Mouse (Mus musculus): Measurements from ENCODE around the gene Crebbp. TPM values are rescaled to one million over a fixed set of nuclear protein-coding genes. Genes with fewer than 3 reads are reported as not detected.
"Not testable (repeated sequence)": the region's sequence is repeated elsewhere in the genome, so short reads cannot be mapped to it uniquely, and the experiment has no call there.

The Crebbp gene
- polyA plus RNA-seq, 1 experiment from 2014 or later = 8.9 TPM

GRCm38 (mm10) chr16:4085851-4086387 lies 127.9 kb downstream of the Crebbp start:
- Histone ChIP-seq H3K4me1 (ENCODE audit: insufficient read depth) (0 out of 2 replicates have a peak, but pooled peaks cover 4% of the 10 kb centered on the region), H3K27me3 (ENCODE audit: insufficient read depth, low read length) (no peaks in the 10 kb centered on the region), H3K27ac (ENCODE audit: low read depth) (no peak overlapping the region), H3K9ac (replicated peaks) (no peak overlapping the region), H3K9me3 (ENCODE audit: low read length) (no peaks in the 10 kb centered on the region), H3K4me2 (ENCODE audit: low read depth, low read length) (no peak overlapping the region), H3K4me3 (ENCODE audit: low read depth, low read length) (no peak overlapping the region), H3K36me3 (replicated peaks; ENCODE audit: insufficient read depth, low read length) (peaks cover 68% of the 10 kb centered on the region)
- TF ChIP-seq EP300 (IDR thresholded peaks at IDR 0.05; ENCODE audit: low read depth) = no peak
- TF ChIP-seq CTCF (IDR thresholded peaks at IDR 0.05; ENCODE audit: low read depth) = no peak
- ATAC-seq (no peak), DNase-seq (no peak)
- WGBS (ENCODE audit: insufficient replicate concordance) = 89% methylated on average over 9 of the region's 9 CpGs

GRCm38 (mm10) chr16:4085051-4085450 lies 128.7 kb downstream of the Crebbp start:
- ATAC-seq (no peak), DNase-seq (no peak)
- Histone ChIP-seq H3K4me1 (ENCODE audit: insufficient read depth) (0 out of 2 replicates have a peak, but pooled peaks cover 4% of the 10 kb centered on the region), H3K36me3 (replicated peaks; ENCODE audit: insufficient read depth, low read length) (peaks cover 60% of the 10 kb centered on the region), H3K27ac (ENCODE audit: low read depth) (no peak overlapping the region), H3K4me2 (ENCODE audit: low read depth, low read length) (no peak overlapping the region), H3K27me3 (ENCODE audit: insufficient read depth, low read length) (no peaks in the 10 kb centered on the region), H3K4me3 (ENCODE audit: low read depth, low read length) (no peak overlapping the region), H3K9ac (replicated peaks) (no peak overlapping the region), H3K9me3 (ENCODE audit: low read length) (no peaks in the 10 kb centered on the region)
- WGBS (ENCODE audit: insufficient replicate concordance) = 94% methylated on average over 7 of the region's 7 CpGs
- TF ChIP-seq CTCF (IDR thresholded peaks at IDR 0.05; ENCODE audit: low read depth) (no peak), EP300 (IDR thresholded peaks at IDR 0.05; ENCODE audit: low read depth) (no peak)

DNA sequence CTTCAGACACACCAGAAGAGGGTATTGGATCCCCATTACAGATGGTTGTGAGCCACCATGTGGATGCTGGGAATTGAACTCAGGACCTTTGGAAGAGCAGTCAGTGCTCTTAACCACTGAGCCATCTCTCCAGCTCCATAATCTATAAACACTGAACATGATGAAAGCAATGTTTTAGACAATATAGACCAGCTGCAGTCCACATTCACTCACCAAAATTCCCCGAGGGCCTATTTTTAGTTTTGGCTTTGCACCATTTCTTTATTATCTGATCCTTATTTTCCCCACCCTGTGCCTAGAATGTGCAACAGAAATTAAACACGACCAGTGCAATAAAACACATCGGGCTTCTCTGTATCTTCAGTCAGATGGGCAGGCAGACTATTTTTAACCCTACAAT lies 133.4 kb downstream of the Crebbp start:
- not testable (repeated sequence) for H3K27ac ChIP-seq (ENCODE audit: low read depth); DNase-seq; H3K9ac ChIP-seq (replicated peaks); H3K4me3 ChIP-seq (ENCODE audit: low read depth, low read length); ATAC-seq; H3K9me3 ChIP-seq (ENCODE audit: low read length); H3K4me2 ChIP-seq (ENCODE audit: low read depth, low read length); H3K27me3 ChIP-seq (ENCODE audit: insufficient read depth, low read length)
- peaks cover 19% of the 10 kb centered on the region for H3K36me3 ChIP-seq (replicated peaks; ENCODE audit: insufficient read depth, low read length)
- H3K4me1 ChIP-seq (ENCODE audit: insufficient read depth) = peaks cover 12% of the 10 kb centered on the region
- 62% methylated on average over 3 of the region's 3 CpGs for WGBS (ENCODE audit: insufficient replicate concordance)

GRCm38 (mm10) chr16:4079656-4080055 lies 134.1 kb downstream of the Crebbp start:
- H3K36me3 ChIP-seq (replicated peaks; ENCODE audit: insufficient read depth, low read length) = peaks cover 12% of the 10 kb centered on the region
- H3K9ac ChIP-seq (replicated peaks) = no peak overlapping the region
- TF ChIP-seq EP300 (IDR thresholded peaks at IDR 0.05; ENCODE audit: low read depth) = no peak
- no peak for TF ChIP-seq CTCF (IDR thresholded peaks at IDR 0.05; ENCODE audit: low read depth)
- H3K4me2 ChIP-seq (ENCODE audit: low read depth, low read length) = no peak overlapping the region
- H3K27ac ChIP-seq (ENCODE audit: low read depth) = no peak overlapping the region
- H3K4me1 ChIP-seq (ENCODE audit: insufficient read depth) = peaks cover 18% of the 10 kb centered on the region
- DNase-seq (no peak), ATAC-seq (no peak)
- no peaks in the 10 kb centered on the region for H3K9me3 ChIP-seq (ENCODE audit: low read length)
- H3K27me3 ChIP-seq (ENCODE audit: insufficient read depth, low read length) = no peaks in the 10 kb centered on the region
- H3K4me3 ChIP-seq (ENCODE audit: low read depth, low read length) = no peak overlapping the region
- 79% methylated on average over 1 of the region's 1 CpGs for WGBS (ENCODE audit: insufficient replicate concordance)

DNA sequence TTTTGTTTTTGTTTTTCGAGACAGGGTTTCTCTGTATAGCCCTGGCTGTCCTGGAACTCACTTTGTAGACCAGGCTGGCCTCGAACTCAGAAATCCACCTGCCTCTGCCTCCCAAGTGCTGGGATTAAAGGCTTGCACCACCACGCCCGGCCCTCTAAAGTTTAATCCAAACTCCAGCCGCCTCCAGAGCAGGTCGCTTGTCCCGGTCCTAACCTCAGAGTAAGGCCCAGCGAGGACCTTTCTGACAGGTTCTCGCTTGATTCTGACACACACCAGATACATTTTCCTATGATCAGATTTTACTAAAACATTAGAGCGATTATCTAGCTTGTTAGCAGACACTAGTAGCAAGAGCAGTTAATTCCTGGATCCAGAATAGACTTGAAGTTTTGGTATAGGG lies 135.5 kb downstream of the Crebbp start:
- ATAC-seq; H3K36me3 ChIP-seq (replicated peaks; ENCODE audit: insufficient read depth, low read length); H3K27me3 ChIP-seq (ENCODE audit: insufficient read depth, low read length); H3K9me3 ChIP-seq (ENCODE audit: low read length); DNase-seq: not testable (repeated sequence)
- peak overlapping the region; percentile 77 for H3K4me3 ChIP-seq (ENCODE audit: low read depth, low read length)
- peak overlapping the region; percentile 94 for H3K27ac ChIP-seq (ENCODE audit: low read depth)
- 70% methylated on average over 10 of the region's 10 CpGs for WGBS (ENCODE audit: insufficient replicate concordance)
- H3K9ac ChIP-seq (replicated peaks) = peak overlapping the region; percentile 85
- H3K4me1 ChIP-seq (ENCODE audit: insufficient read depth) = peaks cover 20% of the 10 kb centered on the region
- H3K4me2 ChIP-seq (ENCODE audit: low read depth, low read length) = peak overlapping the region; percentile 80

- peak within 1 kb of the TSS; percentile 85 for H3K9ac ChIP-seq (replicated peaks)
- peak within 1 kb of the TSS; percentile 77 for H3K4me3 ChIP-seq (ENCODE audit: low read depth, low read length)
- peak; percentile 96 for ATAC-seq
- H3K27me3 ChIP-seq (ENCODE audit: insufficient read depth, low read length) = no peaks in the 10 kb centered on the region
- peaks cover 20% of the 10 kb centered on the region for H3K4me1 ChIP-seq (ENCODE audit: insufficient read depth)
- 0 out of 2 replicates have a peak, but pooled peaks cover 2% of the 10 kb centered on the region for H3K36me3 ChIP-seq (replicated peaks; ENCODE audit: insufficient read depth, low read length)
- peak within 1 kb of the TSS; percentile 94 for H3K27ac ChIP-seq (ENCODE audit: low read depth)
- no peak for TF ChIP-seq CTCF (IDR thresholded peaks at IDR 0.05; ENCODE audit: low read depth)
- peak; percentile 49; the same call in 1 of the 2 replicates for TF ChIP-seq EP300 (IDR thresholded peaks at IDR 0.05; ENCODE audit: low read depth)
- H3K9me3 ChIP-seq (ENCODE audit: low read length) = no peaks in the 10 kb centered on the region
- peak within 1 kb of the TSS; percentile 80 for H3K4me2 ChIP-seq (ENCODE audit: low read depth, low read length)
- DNase-seq = peak; percentile 95
- under 1% methylated on average over 58 of the region's 58 CpGs for WGBS (ENCODE audit: insufficient replicate concordance)
Observed at GRCm38 (mm10) chr16:4077384-4078061, 136.3 kb downstream of the Crebbp start, which contains the start of gene Trap1. Gene Trap1, minus strand, starts transcription at chr16:4077827.
